Mouse (Mus musculus) Patski (cell line): Measurements from ENCODE around the gene Arhgef17. TPM values are rescaled to one million over a fixed set of nuclear protein-coding genes. Genes with fewer than 3 reads are reported as not detected.

Experiments used
- ATAC-seq: fragments of 100-300 bp; one replicate; pipeline ENCODE4 v1.8.0; 2021
- CTCF ChIA-PET: fragments of 350-600 bp; sonication (Branson Sonifier 250); formaldehyde crosslinking; loops from one replicate; lab custom pipeline; 2022; ENCODE audit warnings: inconsistent platforms; lab: Charles Lee
- POLR2A ChIA-PET: fragments of 350-600 bp; sonication (Branson Sonifier 250); formaldehyde crosslinking; loops from one replicate; lab custom pipeline; 2022; ENCODE audit warnings: antibody characterized with exemption, inconsistent platforms; lab: Charles Lee
- DNase-seq: peaks from one replicate; pipeline ENCODE4 v3.0.0-alpha.2; 2011; ENCODE audit warnings: low read depth, low spot score
- H3K27me3 ChIP-seq: fragments of 371-371 bp; one replicate; pipeline ENCODE4 v1.5.1; 2021
- CTCF ChIP-seq: fragments of 100-300 bp; IDR thresholded peaks from one replicate; pipeline ENCODE4 v1.5.1; 2021
- in situ Hi-C: fragments of 300-500 bp; cut with MboI; formaldehyde crosslinking; loops from 3 replicates; pipeline ENCODE4 v1.11.1; 2018; ENCODE audit warnings: low pct_unique_long_range_greater_than_20kb, mixed read lengths
- polyA plus RNA-seq: library from polyadenylated mRNA; unstranded; gene quantifications from one replicate; pipeline ENCODE4 v1.2.3, GENCODE M21; 2021

Gene Arhgef17
- polyA plus RNA-seq, 1 experiment from 2014 or later: 78.8 TPM

DNA sequence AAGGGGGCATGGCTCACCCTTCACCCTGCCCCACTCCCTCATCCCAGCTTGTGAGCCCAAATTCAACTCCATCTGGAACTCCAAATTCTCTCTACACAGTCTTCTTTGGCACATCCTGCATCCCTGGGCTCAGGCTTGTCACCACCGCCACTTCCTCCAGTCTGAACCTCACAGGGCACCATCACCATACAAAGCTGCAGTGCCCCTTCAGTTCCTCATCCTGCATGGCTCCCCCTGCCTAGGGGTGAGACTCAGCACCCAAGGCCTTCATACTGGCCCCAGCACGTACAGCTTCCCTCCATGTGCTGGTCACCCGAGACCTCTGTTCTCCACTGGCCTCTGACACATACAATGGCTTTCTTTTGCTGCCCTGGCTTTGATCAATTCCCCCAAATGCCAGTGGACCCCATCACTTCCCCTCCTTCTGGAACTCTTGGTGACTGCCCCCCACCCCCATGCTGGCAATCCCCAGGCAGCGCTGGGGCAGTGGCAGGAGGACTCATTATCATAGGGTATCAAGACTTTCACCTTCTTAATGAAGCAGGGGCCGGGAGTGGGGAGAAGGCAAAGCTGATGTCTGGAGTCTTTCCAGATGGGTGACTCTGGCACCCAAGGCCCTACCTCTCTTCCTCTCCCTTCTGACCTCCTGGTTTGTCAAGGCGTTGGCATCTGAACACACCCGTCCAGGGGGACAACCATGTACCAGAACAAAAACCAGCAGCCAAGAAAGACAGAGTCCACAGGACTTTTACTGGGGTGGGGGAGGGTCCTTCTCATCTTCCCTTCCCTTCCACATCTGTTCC lies 12.7 kb downstream of the Arhgef17 start:
- ChIA-PET POLR2A (interaction anchor here (1.9 to 4.8 kb wide), 2 partner anchors 8 to 11 kb away, joined by 5 to 33 read pairs; partner anchors contain the start of gene Arhgef17), CTCF (interaction anchor here (1.2 to 1.3 kb wide), 3 partner anchors 8 to 33 kb away, joined by 3 to 5 read pairs (median 3); no protein-coding TSS in a partner anchor)
- in situ Hi-C loops: no loop called here
- no peak for DNase-seq
- H3K27me3 ChIP-seq: no peaks in the 10 kb centered on the region
- no peak for TF ChIP-seq CTCF
- no peak for ATAC-seq

DNA sequence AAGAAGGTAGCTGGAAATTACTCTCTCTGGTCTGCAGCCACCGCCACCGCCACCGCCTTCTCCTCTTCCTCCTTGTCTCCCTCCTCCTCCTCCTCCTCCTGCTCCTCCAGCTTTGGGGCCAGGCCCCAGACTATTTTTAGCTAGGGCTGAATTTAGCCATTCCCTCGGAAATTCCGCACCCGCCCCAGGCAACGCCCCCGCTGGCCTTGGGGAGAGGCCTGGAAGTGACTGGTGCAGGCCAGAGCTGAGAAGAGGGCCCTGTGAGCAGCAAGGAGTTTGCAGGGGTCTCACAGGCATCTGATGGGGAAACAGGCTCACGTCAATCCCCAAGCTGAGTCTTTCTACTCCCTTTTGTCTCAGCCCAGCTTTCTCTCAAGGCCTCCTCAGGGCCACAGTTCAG lies 13.7 kb downstream of the Arhgef17 start:
- TF ChIP-seq CTCF: no peak
- CTCF ChIA-PET: interaction anchor here (0.9 to 1.2 kb wide), 3 partner anchors 9 to 32 kb away, joined by 3 read pairs; partner anchors contain the start of gene Arhgef17
- POLR2A ChIA-PET: interaction anchor here (1.9 to 4.8 kb wide), 2 partner anchors 9 to 12 kb away, joined by 5 to 33 read pairs; partner anchors contain the start of gene Arhgef17
- DNase-seq (no peak), ATAC-seq (no peak)
- no peaks in the 10 kb centered on the region for H3K27me3 ChIP-seq
- in situ Hi-C loops: no loop called here

GRCm38 (mm10) chr7:100917751-100918150 lies 14.2 kb downstream of the Arhgef17 start:
- POLR2A ChIA-PET: interaction anchor here (1.9 to 4.8 kb wide), 2 partner anchors 10 to 13 kb away, joined by 5 to 33 read pairs; partner anchors contain the start of gene Arhgef17
- no peak for ATAC-seq
- H3K27me3 ChIP-seq: no peaks in the 10 kb centered on the region
- in situ Hi-C loops: no loop called here
- CTCF ChIA-PET: interaction anchor here (0.9 to 1.5 kb wide), 3 partner anchors 10 to 14 kb away, joined by 3 read pairs; partner anchors contain the start of gene Arhgef17
- DNase-seq: no peak
- no peak for TF ChIP-seq CTCF

DNA sequence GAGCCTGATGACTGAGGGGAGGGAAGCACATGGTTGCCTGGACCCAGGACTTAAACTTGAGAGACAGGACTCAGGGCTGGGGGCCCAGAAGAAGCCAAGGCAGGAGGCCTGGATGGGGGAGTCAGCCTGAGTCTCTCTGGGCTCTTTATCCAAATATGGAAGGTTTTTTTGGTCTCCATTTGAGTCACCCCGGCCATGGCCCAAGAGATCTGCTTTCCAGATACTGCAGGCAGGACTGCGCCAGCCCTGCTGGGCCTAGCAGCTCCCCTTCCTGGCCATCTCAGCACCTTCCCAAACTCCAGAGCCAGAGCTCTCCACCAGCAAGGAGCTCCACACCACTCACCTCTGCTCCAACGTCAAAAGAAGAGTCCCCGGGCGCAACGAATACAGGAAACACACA lies 15.4 kb downstream of the Arhgef17 start:
- in situ Hi-C loops: no loop called here
- no peaks in the 10 kb centered on the region for H3K27me3 ChIP-seq
- ChIA-PET CTCF (interaction anchor here (1.5 kb wide), 1 partner anchor 14 kb away, joined by 3 read pairs; no protein-coding TSS in a partner anchor), POLR2A (no interaction called here)
- ATAC-seq (no peak), DNase-seq (no peak)
- no peak for TF ChIP-seq CTCF

DNA sequence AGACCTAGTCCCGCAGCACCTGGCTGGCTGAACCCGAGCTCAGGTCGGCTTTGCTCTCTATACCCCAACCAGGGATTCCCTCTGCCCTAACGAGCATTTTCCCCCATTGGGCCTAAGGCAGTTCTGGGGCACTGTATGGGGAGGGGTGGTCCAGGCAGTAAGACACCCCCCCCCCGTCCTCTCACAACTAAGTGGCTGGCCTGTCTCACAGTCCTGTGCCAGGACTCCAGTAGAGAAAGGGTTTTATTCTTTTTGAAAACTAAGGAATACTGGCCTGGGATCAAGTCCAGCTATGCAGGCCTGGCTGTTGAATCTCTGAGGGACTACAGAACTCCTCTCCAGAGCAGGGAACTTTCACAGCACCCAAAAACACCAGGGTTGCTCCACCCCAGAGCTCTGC lies 16.7 kb downstream of the Arhgef17 start:
- TF ChIP-seq CTCF: no peak
- ChIA-PET POLR2A (no interaction called here), CTCF (no interaction called here)
- no peak for ATAC-seq
- no peak for DNase-seq
- in situ Hi-C loops: no loop called here
- no peaks in the 10 kb centered on the region for H3K27me3 ChIP-seq

- in situ Hi-C loops: no loop called here
- no peak for TF ChIP-seq CTCF
- CTCF ChIA-PET: interaction anchor here (1.1 to 1.7 kb wide), 2 partner anchors 9 to 12 kb away, joined by 3 read pairs; no protein-coding TSS in a partner anchor
- DNase-seq (no peak), ATAC-seq (no peak)
- POLR2A ChIA-PET: interaction anchor here (0.6 to 1.4 kb wide), 4 partner anchors 9 to 475 kb away, joined by 3 to 4 read pairs (median 4); partner anchors contain the start of gene Arhgef17
- no peaks in the 10 kb centered on the region for H3K27me3 ChIP-seq
These were observed 20.1 kb downstream of the Arhgef17 start for GRCm38 (mm10) chr7:100911791-100912190.

DNA sequence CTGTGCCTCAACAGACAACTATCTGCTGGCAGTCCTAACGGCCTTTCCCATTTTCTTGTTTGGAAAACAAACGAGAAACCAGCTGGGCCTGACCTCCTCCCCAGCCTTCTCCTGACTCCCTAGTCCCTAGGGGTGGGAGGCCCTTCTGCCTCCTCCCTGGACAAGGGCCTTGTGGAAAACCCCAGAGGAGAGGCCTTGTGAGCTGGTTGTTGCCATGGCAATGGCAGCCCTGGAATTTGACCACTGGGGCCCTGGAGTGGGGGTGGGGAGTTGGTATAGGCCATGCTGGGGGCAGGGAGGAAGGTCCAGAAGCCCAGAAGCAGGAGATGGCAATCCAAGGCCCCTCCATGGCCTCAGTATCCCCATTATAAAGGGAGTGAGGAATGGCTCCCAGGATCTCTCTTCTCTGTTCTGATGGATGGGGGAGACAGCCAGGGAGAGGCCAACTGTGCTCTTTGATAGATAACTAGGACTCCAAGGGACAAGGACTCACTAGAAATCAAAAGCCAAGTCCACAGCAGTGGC lies 20.6 kb downstream of the Arhgef17 start:
- ATAC-seq (no peak), DNase-seq (no peak)
- in situ Hi-C loops: no loop called here

DNA sequence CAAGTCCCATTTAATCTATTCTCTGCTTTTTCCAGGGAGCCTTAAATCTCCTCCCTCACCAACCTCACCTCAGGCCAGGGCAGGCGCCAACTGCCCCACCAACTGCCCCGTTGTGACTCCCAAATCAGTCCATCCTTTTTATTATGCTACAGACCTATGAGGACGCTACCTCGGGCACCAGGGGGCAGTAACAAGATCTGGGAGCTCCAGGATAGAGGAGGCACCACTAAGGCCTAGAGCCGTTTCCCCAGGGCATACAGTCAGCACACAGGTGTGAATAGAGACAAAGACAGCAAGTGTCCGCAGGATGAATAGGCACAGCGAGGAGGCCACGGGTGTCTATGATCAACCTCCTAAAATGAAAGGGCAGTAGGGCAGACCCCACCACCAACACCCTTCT lies 23.3 kb downstream of the Arhgef17 start:
- DNase-seq: no peak
- ChIA-PET CTCF (interaction anchor here (1.1 to 4.0 kb wide), 5 partner anchors 15 to 35 kb away, joined by 3 to 15 read pairs (median 7); no protein-coding TSS in a partner anchor), POLR2A (interaction anchor here (1.4 to 4.0 kb wide), 2 partner anchors 16 to 22 kb away, joined by 3 to 32 read pairs; partner anchors contain the start of gene Arhgef17)
- in situ Hi-C loops: no loop called here
- no peak for TF ChIP-seq CTCF
- ATAC-seq: no peak
- no peaks in the 10 kb centered on the region for H3K27me3 ChIP-seq

More for the DNA sequence above, 20.6 kb downstream of the Arhgef17 start:
- no peak for TF ChIP-seq CTCF
- ChIA-PET POLR2A (interaction anchor here (0.6 to 1.4 kb wide), 5 partner anchors 9 to 475 kb away, joined by 3 to 5 read pairs (median 4); partner anchors contain the start of gene Arhgef17), CTCF (interaction anchor here (1.1 to 1.7 kb wide), 2 partner anchors 9 to 13 kb away, joined by 3 read pairs; no protein-coding TSS in a partner anchor)
- no peaks in the 10 kb centered on the region for H3K27me3 ChIP-seq

DNA sequence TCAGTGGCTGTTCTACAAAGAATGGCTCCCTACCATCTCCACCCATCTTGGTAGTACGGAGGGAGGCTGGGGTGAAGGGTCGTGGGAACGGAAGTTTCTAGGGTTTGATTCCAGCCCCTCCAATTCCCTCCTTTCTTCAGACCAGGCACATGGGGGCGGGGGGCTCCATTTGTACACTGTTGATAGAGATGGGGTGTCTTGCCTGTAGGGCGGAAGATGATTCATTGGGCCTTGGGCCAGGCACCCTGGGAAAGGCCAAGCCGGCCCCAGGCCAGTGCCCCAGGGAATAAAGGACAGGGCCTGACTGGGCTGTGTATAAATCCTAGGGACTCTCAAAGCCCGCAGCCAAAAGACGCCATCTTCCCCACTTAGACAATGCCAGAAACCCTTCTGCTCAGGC lies 23.8 kb downstream of the Arhgef17 start:
- ChIA-PET POLR2A (interaction anchor here (1.0 to 4.0 kb wide), 3 partner anchors 15 to 22 kb away, joined by 3 to 32 read pairs (median 6); partner anchors contain the start of gene Arhgef17), CTCF (interaction anchor here (0.8 to 4.0 kb wide), 10 partner anchors 11 to 144 kb away, joined by 3 to 17 read pairs (median 6); partner anchors contain the start of gene Arhgef17)
- no peak for DNase-seq
- in situ Hi-C loops: no loop called here
- no peaks in the 10 kb centered on the region for H3K27me3 ChIP-seq
- no peak for ATAC-seq
- no peak for TF ChIP-seq CTCF

DNA sequence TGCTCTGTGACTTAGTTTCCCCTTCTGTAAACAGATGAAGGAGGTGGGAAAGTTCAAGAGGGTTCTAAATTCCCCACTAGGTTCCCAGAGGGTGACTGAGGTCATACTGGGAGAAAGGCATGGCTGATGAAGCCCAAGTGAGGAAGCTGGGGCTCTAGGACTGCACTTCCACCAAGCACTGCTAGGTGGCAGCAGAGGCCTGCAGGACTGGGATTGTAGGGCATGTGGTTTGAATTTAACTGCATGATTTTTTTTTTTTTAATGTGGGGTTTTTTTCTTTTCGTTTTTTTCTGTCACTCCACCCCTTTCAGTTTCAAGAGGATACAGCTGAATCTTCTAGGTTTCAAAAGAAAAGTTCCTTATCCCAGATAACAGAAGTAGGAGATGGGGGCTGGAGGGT lies 24.7 kb downstream of the Arhgef17 start:
- TF ChIP-seq CTCF: no peak
- no peaks in the 10 kb centered on the region for H3K27me3 ChIP-seq
- DNase-seq: no peak
- ChIA-PET POLR2A (interaction anchor here (1.0 to 4.0 kb wide), 3 partner anchors 16 to 23 kb away, joined by 3 to 32 read pairs (median 6); partner anchors contain the start of gene Arhgef17), CTCF (interaction anchor here (0.8 to 4.0 kb wide), 12 partner anchors 12 to 145 kb away, joined by 3 to 17 read pairs (median 5); partner anchors contain the start of gene Arhgef17)
- in situ Hi-C loops: no loop called here
- no peak for ATAC-seq
